Mouse (Mus musculus) left cerebral cortex, postnatal 14 days (tissue): ENCODE results near the gene Cd63. TPM values are rescaled to one million over a fixed set of nuclear protein-coding genes. Genes with fewer than 3 reads are reported as not detected.

ENCODE experiments used
- DNase-seq, 2 experiments: peaks; one replicate each; pipeline ENCODE4 v3.0.0; 2021 to 2022; ENCODE audit warnings: low spot score in 2 of 2, mixed read lengths in 1 of 2
- intact Hi-C: fragments of 180-260 bp; cut with DNase I; formaldehyde crosslinking; loops from one replicate; pipeline ENCODE4 v1.15.1; 2025
- total RNA-seq, 2 experiments: library from RNA; stranded (reverse); gene quantifications; 2 replicates each; pipeline ENCODE4 v1.2.3; 2021

Gene Cd63
- total RNA-seq, 2 experiments from 2014 or later, result 55.4 to 61.0 TPM

DNA sequence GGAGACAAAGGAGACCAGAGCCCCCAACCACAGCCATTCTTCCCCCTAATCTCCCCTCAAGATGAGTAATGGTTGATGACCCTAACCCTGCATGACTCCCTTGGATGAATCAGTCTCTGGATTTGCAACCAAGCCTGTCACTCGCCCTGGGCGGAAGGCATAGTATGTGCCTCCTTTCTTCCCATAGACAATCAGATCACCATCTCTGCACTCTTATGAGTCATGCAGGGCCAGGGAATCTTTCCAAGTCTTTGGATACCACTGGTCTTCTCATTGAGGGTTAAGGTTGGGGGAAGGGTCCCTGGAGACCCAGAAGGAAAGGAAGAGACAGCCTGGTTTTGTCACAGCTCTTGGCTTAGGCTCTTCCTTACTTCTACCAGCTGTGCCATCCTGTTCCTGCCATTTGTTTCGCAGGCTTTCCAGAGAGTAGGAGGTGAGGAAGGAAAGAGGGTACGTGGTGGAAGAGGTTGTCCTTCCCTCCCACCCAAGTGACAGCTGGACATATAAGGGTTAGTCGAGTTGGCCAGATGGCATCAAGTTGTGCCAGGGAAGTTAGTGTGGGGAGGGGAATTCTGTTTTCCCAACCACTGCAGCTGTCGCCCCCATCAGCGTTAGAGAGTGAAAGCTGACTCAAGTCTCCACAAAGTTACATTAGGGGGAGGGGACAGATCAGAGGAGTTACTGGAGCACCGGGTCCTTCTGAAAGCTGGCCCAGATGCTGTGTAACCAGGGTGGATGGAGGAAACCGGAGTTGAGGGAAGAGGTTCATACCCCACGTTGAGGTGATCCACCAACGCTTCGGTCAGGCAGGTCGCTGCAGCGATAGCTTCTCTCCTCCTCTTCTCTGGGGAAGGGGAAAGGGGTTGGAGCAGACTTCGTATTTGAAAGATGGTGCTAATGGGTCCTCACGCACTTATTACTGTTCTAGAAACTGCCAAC lies 21.4 kb downstream of the Cd63 start:
- intact Hi-C loops, result loop anchor here (5.0 kb wide), 1 partner anchor 55 kb away; no protein-coding TSS in a partner anchor
- DNase-seq, result no peak

DNA sequence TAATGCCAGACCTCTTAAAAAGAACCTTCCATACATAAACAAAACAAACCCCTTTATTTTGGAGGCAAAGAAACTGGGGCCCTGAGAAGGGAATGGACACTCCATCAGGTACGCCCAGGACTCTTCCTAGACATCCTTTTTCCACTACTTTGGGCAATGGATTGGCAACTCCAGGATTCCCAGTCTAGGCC lies 21.9 kb downstream of the Cd63 start, which contains the start of gene Rdh5:
Rdh5 (minus strand) TSS at position 67 of the 191 bp plus-strand sequence.
- intact Hi-C loops, result loop anchor here (5.0 kb wide), 1 partner anchor 55 kb away; no protein-coding TSS in a partner anchor
- no peak for DNase-seq

DNA sequence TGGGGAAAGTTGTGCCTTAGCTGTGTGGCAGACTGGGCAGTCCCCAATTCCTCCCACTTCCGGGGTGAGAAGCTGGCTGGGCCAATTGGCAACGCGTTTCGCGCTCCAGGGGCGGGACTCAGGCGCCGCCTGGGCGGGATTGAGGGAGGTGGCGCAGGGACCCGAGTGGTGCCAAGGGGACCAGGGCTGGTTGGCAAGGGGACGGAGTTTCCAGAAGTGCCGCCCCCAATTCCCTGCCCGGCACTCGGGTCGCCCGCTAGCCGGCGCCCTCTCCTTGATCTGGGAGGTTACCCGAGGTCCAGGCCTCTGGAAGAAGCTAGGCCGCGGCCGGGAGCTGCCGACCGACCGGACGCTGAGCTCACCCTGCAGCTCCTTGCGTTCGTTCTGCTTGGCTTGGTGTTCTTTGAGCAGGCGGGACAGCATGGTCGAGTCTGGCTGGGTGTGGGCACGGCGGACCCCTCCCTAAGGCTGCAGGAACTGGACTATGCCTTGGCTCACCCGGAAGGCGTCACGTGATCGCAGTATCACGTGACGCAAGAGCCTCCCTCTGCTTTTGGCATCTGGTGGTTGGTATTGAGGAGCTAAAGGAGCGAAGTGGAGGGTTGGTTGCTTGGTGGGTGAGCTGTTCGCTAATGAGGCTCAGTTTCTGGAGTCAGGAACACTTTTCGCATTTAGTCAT lies 22.4 kb downstream of the Cd63 start:
- DNase-seq, result peak; percentile 92 to 94
- intact Hi-C loops, result loop anchor here (5.0 kb wide), 1 partner anchor 54 kb away; no protein-coding TSS in a partner anchor

DNA sequence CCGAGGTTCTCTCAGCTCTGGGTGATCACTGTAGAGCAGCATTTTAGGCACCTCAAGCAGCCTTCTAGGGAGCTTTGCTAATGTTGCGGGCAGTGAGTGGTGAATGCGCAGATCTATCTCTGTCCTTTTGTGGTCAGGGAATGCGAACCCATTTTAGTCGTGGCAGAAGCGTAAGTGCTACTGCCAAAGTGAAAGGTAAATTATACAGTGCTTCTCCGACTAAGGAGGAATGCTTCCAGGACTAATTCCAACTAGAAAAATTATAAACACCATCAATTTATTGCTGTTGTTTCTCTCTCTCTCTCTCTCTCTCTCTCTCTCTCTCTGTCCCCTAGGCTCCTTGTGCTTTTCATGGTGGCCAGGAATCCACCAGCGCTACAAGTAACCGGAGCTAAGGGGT lies 23.1 kb downstream of the Cd63 start, which contains the start of gene Bloc1s1:
Bloc1s1 (minus strand) TSS at position 101 of the 400 bp plus-strand sequence.
- intact Hi-C loops, result loop anchor here (5.0 kb wide), 1 partner anchor 53 kb away; no protein-coding TSS in a partner anchor
- no peak for DNase-seq

DNA sequence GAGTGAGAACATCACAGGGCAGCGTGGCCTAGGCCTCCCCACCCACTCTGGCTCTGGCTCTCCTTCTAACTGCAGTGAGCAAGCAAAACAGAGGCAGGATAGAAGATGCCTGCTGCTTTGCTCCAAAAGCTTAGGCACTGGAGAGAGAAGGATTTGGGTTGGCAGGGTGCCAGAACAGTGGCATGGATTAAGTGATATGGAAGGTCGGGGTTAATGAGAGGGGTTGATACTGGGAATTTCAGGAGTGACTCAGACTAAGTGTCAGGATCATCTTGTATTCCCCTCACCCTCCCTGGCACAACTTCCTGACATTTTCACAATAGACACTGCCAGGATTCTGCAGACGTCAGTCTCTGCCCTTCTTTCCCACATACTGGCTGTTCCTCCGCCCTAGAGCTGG lies 27.6 kb downstream of the Cd63 start:
- DNase-seq, result no peak
- intact Hi-C loops, result no loop called here

DNA sequence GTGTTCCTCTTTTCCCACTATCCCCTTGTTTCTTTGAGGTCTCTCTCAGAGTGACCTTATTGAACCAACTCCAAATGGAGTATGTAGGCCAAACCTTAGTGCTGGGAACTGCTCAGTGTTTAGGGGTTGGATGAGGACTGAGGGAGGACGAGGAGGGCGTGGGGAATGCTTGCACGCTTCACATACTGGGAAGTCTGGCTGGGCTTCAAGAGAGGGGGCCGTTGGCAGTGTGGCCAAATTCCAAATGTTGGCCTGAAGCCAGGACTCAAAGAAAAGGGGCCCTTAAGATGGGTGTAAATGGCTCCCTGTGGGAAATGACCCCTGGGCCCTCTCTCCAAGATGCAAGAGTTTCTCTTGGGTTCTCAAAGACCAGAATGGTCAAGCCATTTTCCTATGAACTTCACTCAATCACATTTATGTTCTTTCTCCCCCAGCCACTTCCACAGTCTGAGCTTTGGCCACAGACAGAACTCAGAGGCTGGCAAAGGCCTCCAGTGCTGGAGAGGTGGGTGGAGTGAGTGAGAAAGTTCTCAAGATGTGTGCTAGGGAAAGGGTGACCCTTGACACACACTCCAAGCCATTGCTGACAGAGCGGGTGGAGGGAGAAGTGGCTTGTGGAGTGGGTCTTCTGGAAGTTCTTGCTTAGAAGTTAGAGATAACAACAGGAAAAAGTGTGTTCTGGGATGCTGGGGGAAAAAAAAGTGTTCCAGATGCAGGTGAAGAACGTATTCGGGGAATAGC lies 29.0 kb downstream of the Cd63 start:
- intact Hi-C loops, result no loop called here
- no peak for DNase-seq

DNA sequence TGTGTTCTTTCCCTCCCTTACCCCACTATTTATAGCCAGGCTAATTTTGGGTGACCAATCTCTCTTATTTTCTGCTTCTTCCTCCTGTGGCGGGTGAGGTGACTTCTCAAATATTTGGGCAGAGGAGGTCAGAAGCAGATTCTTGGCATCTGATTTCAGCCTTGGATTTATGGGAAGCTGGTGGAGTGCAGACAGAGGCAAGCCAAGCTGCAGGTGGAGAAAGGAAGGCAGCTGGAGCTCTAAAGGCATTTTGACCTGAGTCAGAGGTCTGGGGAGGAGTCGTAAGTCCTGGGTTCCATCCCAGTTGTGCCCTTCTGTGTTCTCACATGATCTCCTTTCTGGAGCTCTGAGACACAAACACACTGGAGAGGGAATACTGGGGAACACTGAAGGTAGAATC lies 30.7 kb downstream of the Cd63 start:
- no peak for DNase-seq
- intact Hi-C loops, result no loop called here

DNA sequence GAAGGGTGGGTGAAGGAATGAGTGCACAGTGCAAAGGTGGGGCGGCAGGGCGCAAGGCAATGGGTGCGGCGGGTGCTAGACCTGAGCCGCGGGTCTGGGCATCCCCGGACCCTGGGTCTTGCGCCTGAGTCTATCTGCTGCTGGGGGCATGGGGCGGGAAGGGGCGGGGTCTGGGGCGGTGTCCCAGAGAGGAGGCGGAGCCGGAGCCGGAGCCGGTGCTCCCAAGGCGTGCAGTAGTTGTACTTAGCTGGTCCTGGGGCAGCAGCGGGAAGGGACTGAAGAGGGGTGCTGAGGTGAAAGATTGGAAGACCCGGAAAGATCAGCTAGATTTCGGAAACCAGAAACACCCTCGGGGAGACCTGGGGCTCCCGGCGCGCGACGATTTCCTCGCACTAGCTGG lies 32.8 kb downstream of the Cd63 start, which contains the start of gene Itga7:
Itga7 (plus strand) TSS at position 245 of the 400 bp plus-strand sequence.
- intact Hi-C loops, result no loop called here
- DNase-seq, result no peak

DNA sequence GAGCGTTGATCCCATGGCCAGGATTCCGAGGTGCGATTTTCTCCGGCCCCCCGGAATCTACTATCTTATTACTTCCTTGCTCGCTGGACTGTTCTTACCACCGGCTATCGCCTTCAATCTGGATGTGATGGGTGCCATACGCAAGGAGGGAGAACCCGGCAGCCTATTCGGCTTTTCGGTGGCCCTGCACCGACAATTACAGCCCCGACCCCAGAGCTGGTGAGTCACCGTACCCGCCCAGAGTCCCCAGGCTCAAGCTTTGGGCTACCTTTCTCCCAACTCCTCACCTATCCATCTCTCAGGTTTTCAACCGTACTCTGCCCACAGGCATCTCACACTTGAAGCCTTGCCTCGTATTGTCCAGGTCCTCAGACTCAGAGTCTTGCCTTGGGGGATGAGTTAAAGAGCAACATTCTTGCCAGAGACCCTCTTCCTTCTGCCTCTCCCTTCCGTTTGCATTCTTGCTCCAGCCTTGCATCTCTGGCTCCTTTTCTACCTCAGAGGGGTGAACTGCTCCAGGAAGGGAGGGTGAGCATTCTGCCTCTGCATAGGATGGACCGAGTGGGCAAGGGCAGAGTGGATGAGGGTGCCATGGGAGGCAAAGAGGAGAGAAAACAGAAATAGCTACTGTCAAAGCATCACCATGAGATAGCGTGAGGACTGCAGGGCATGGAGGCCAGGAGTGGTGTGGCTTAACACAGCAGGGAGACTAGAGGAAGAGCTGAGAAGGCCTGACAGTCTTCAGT lies 33.4 kb downstream of the Cd63 start:
- DNase-seq, result no peak
- intact Hi-C loops, result no loop called here

DNA sequence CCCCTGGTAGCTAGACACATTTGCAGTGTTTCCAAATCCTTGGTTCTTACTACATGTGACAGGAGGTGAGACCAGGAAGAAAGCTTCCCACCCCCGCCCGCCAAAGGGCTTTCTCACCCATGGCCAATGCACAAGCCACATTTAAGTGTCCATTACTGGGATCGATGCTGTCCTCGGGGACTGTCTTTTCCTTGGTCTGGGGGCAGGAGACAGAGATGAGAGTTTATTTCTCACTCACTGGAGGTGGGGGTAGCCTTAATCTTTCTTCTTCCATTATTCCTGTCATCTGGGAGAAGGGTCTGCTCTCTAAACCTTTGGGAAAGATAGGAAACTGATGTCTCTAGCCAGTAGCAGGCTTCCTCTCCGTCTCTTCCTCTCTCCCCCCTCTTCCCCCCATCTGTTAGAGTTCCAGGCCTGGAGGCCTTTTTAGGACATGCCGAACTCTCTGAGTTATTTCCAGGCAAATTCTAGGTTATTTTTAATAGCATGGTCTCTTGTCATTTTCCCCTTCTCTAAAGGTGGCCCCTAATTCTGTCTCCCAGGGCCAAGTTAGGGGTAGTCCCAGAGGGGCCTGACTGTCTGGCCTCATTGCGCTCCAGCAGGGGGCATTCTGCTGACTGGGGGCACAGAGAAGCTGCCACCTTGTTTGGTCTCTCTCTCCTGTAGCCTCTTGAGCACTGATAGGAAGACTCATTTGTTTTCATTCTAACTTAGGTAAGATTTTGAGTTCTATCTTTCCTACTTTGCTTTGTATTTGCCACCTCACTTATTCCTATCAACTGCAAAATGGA lies 34.4 kb downstream of the Cd63 start:
- no peak for DNase-seq

DNA sequence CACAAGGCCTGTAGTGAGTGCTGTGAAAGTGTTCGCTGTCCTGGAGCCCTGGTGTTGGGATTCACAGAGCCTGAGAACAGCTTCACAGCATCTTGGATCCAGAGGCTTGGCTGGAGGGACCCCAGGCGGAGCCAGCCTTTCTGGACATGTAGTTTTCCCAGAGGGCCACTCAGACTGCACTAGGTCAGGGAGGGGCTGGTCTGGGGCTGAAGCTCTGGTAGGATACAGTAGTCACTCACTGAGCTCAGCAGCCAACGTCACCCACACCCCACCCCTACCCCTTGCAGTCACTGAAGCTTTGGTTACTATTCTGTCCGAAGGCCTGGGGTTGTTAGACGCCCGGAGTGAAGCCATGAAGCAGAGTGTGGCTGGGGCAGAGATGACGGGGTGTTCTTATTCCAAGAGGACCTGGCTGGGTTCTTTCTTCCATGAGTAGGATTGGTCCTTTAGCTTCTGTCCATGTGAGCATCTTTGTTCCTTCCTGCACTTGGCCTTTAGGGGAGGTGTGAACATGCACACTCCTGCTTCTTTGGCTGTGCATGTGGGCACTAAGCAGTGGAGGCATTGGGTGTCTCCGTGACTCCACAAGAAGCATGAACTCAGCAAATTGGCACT lies 35.1 kb downstream of the Cd63 start:
- no peak for DNase-seq
- intact Hi-C loops, result no loop called here

More for the DNA sequence above, 34.4 kb downstream of the Cd63 start:
- intact Hi-C loops, result no loop called here

DNA sequence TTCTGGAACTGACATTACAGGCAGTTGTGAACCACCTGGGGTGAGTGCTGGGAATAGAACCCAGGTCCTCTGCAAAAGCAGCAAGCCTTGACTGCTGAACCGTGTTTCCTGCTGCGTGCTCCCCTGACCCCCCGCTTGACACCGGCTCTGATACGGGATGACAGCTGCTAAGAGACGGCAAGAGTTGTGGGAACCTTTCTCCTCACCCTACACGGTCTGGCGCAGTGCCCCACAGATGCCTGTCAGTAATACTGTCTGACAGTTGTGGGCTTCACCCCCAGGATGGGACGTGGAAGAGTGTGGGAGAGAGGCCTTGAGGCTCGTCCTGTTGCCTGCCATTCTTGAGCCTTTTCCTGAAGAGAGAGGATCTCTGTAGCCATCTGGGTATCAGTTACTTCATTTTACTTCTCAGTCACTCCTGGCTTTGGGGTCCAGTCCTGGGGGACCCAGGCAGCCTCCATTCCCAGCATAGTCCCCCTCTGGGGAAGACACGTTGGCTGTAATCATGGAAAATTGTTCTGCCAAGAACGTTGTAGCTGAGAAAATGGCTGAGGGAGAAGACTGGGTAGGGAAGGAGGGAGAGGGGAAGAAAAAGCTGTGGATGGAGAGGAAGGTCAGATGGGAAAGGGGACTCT lies 37.1 kb downstream of the Cd63 start:
- intact Hi-C loops, result no loop called here

DNA sequence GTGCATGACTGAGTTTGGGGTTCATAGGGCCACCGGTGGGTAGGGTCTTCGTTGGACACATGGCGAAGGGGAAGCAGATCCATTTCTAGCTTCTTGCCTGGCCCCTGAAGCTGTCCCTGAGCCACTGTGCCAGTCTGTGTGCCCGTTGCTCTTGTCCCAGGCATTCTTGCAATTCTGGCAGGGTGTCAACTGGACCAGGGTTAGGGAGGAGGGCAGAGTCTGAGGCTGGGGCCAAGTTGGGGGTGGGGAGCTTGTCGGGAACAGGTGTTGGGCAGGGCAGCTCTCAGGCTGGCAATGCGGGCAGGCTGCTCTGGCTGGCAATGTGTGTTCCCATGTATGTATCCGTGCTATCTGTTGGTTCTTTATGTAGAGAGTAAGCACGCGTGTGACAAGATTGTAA lies 37.7 kb downstream of the Cd63 start:
- DNase-seq, result no peak
- intact Hi-C loops, result no loop called here

More for the DNA sequence above, 37.1 kb downstream of the Cd63 start:
- DNase-seq, result no peak

DNA sequence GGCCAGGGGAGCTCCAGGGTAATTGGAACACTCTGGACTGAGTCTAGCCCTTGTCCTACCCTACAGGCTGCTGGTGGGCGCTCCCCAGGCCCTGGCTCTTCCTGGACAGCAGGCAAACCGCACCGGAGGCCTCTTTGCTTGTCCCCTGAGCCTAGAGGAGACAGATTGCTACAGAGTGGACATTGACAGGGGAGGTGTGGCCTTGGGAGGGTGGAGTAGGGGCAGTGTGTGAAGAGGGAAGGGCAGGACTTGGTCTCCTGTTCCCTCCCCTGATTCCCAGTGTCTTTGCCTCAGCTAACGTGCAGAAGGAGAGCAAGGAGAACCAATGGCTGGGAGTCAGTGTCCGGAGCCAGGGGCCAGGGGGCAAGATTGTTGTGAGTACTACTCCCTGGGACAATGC lies 38.2 kb downstream of the Cd63 start:
- DNase-seq, result no peak
- intact Hi-C loops, result no loop called here

DNA sequence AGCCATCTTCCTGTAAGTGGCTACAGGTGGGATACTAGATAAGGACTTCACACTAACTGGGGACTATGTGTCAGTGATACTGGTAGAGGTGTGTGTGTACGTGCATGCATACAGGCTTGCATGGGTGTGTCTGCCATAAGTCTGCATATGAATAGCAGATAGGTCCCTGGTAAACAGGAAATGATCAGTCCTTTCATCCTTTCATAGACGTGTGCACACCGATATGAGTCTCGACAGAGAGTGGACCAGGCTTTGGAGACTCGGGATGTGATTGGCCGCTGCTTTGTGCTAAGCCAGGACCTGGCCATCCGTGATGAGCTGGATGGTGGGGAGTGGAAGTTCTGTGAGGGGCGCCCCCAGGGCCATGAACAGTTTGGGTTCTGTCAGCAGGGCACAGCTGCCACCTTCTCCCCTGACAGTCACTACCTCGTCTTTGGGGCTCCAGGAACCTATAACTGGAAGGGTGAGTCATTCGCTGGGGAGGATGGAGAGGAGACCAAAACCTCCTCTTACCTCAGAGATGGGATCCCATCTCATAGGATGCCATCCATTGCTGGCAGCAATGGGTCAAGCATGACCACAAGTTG lies 39.8 kb downstream of the Cd63 start:
- no peak for DNase-seq
- intact Hi-C loops, result no loop called here

DNA sequence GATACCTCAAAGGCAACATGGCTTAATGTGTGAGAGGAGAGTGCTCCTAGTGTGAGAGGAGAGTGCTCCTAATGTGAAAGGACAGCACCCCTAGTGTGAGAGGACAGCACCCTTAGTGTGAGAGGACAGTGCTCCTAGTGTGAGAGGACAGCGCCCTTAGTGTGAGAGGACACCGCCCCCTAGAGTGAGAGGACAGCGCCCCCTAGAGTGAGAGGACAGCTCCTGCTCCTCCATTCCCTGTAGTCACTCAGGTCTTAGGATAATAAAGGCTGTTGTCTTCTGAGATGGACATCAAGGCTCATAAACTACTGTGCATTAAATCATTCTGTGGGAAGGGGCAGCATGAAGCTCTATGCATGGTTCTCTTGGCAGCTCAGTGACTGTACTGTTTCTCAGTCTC lies 44.9 kb downstream of the Cd63 start:
- DNase-seq, result no peak
- intact Hi-C loops, result no loop called here

DNA sequence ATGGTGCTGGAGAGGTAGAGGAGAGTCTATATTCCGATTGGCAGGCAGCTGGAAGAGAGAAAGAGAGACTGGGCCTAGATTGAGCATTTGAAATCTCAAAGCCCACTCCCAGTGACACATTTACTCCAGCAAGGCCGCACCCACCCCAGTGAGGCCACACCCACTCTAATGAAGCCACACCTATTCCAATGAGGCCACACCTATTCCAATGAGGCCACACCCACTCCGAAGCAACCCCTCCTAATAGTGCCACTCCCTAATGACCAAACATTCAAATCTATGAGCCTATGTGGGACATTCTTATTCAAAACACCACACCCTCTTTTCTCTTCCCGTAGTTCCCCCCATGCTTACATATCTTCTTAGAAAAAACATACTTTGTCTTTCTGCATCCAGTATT lies 46.7 kb downstream of the Cd63 start:
- no peak for DNase-seq
- intact Hi-C loops, result no loop called here
